Mouse (Mus musculus) forebrain, embryonic 16.5 days (tissue): ENCODE results near the gene Frat2. TPM values are rescaled to one million over a fixed set of nuclear protein-coding genes. Genes with fewer than 3 reads are reported as not detected.

Source experiments
- ATAC-seq: fragments of 200-750 bp; cut with Nextera tagmentation; 2 replicates; pipeline ENCODE4 v1.8.0; 2017; ENCODE audit warnings: mild to moderate bottlenecking, moderate library complexity
- H3K27ac ChIP-seq: fragments of 300-500 bp; sonication (generic); 2 replicates; pipeline ENCODE4 v1.5.1; 2014; ENCODE audit warnings: low read length, control low read depth
- H3K27me3 ChIP-seq: fragments of 300-500 bp; sonication (generic); replicated peaks from 2 replicates; pipeline ENCODE4 v1.6.1; 2014; ENCODE audit warnings: low read length; ENCODE audit not compliant: control insufficient read depth, insufficient read depth
- H3K36me3 ChIP-seq: fragments of 300-500 bp; sonication (generic); 2 replicates; pipeline ENCODE4 v1.6.1; 2014; ENCODE audit not compliant: control insufficient read depth, insufficient read depth
- H3K4me1 ChIP-seq: fragments of 300-500 bp; sonication (generic); replicated peaks from 2 replicates; pipeline ENCODE4 v1.6.1; 2014; ENCODE audit warnings: low read length; ENCODE audit not compliant: control insufficient read depth, insufficient read depth
- H3K4me2 ChIP-seq: fragments of 300-500 bp; sonication (generic); 2 replicates; pipeline ENCODE4 v1.6.1; 2014; ENCODE audit warnings: mild to moderate bottlenecking, low read length, control low read depth
- H3K4me3 ChIP-seq: fragments of 300-500 bp; sonication (generic); replicated peaks from 2 replicates; pipeline ENCODE4 v1.5.1; 2014; ENCODE audit warnings: mild to moderate bottlenecking, low read length, control low read depth
- H3K9ac ChIP-seq: fragments of 300-500 bp; sonication (generic); replicated peaks from 2 replicates; pipeline ENCODE4 v1.6.1; 2014; ENCODE audit warnings: low read depth, low read length, control low read depth
- H3K9me3 ChIP-seq: fragments of 300-500 bp; sonication (generic); 2 replicates; pipeline ENCODE4 v1.6.1; 2016; ENCODE audit warnings: low read length; ENCODE audit not compliant: control insufficient read depth
- WGBS: fragments of 180-500 bp; shearing (Covaris S2); extraction: QIAGEN DNeasy Blood & Tissue Kit; methylation state at CpG from one replicate; pipeline ENCODE4 v1.1.7; 2014; 5-methylcytosine and 5-hydroxymethylcytosine counted together
- polyA plus RNA-seq: library from polyadenylated mRNA; unstranded; fragments of >200 nt; fragmentation: Nextera tagmentation; extraction: Ambion mirVana; gene quantifications from 2 replicates; pipeline ENCODE4 v1.2.1, GENCODE M21; 2015

Frat2 gene
- polyA plus RNA-seq, 1 experiment from 2014 or later: 10.4 TPM

- Histone ChIP-seq H3K4me1 (no peaks in the 10 kb centered on the region), H3K4me2 (no peak overlapping the region), H3K4me3 (no peak overlapping the region), H3K36me3 (no peaks in the 10 kb centered on the region), H3K27ac (no peak overlapping the region), H3K9me3 (no peaks in the 10 kb centered on the region), H3K27me3 (no peaks in the 10 kb centered on the region), H3K9ac (no peak overlapping the region)
- ATAC-seq: no peak
- 73% methylated on average over 5 of the region's 5 CpGs for WGBS
Observed at GRCm38 (mm10) chr19:41816410-41816809, 31.5 kb downstream of the Frat2 start.

DNA sequence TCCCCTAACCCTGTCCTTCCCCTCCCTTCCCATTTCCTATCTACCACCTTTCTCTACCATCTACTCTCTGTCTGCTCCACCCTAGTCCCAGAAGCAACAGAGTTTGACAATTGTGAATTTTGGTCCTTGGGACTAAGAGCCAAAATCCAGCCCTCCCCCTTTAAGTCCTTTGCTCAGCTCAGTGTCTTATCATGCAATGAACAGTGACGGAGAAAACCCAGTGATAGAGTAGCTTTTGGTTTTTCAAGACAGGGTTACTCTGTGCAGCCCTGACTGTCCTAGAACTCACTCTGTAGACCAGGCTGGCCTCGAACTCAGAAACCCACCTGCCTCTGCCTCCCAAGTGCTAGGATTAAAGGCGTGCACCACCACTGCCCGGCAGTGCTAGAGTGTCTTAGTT, 34.6 kb downstream of the Frat2 start:
- Histone ChIP-seq H3K27ac (no peak overlapping the region), H3K9me3 (no peaks in the 10 kb centered on the region), H3K27me3 (no peaks in the 10 kb centered on the region), H3K36me3 (no peaks in the 10 kb centered on the region), H3K4me1 (no peaks in the 10 kb centered on the region), H3K9ac (no peak overlapping the region), H3K4me3 (no peak overlapping the region), H3K4me2 (no peak overlapping the region)
- WGBS: 91% methylated on average over 4 of the region's 4 CpGs
- ATAC-seq: no peak

- Histone ChIP-seq H3K4me3 (no peak overlapping the region), H3K36me3 (no peaks in the 10 kb centered on the region), H3K27me3 (no peaks in the 10 kb centered on the region), H3K9ac (no peak overlapping the region), H3K4me2 (no peak overlapping the region), H3K4me1 (no peaks in the 10 kb centered on the region), H3K27ac (no peak overlapping the region), H3K9me3 (no peaks in the 10 kb centered on the region)
- WGBS: 92% methylated on average over 10 of the region's 10 CpGs
- ATAC-seq: no peak
Observed at GRCm38 (mm10) chr19:41812525-41812924, 35.4 kb downstream of the Frat2 start.

DNA sequence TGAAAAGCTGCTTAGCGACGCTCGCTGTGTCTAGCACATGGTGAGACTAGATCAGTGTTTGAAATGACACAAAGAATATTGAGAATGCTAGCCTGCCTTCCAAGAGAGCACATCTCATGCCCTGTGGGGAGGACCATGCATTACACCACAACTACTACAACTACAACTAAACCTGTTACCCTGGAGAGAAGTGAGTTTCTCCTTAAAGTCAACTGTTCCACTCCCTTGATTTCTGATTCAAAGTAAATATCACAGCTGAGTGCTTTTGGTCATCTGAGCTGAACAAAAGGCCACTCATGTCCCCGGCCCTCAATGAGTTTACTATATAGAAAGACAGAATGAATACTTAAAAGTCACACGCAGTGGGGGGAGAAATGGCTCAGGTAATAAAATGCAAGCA, 37.9 kb downstream of the Frat2 start:
- H3K4me3 ChIP-seq: no peak overlapping the region
- H3K27ac ChIP-seq: no peak overlapping the region
- 86% methylated on average over 5 of the region's 5 CpGs for WGBS
- no peaks in the 10 kb centered on the region for H3K9me3 ChIP-seq
- no peak overlapping the region for H3K9ac ChIP-seq
- H3K4me2 ChIP-seq: no peak overlapping the region
- H3K27me3 ChIP-seq: no peaks in the 10 kb centered on the region
- H3K36me3 ChIP-seq: no peaks in the 10 kb centered on the region
- ATAC-seq: no peak
- no peaks in the 10 kb centered on the region for H3K4me1 ChIP-seq

DNA sequence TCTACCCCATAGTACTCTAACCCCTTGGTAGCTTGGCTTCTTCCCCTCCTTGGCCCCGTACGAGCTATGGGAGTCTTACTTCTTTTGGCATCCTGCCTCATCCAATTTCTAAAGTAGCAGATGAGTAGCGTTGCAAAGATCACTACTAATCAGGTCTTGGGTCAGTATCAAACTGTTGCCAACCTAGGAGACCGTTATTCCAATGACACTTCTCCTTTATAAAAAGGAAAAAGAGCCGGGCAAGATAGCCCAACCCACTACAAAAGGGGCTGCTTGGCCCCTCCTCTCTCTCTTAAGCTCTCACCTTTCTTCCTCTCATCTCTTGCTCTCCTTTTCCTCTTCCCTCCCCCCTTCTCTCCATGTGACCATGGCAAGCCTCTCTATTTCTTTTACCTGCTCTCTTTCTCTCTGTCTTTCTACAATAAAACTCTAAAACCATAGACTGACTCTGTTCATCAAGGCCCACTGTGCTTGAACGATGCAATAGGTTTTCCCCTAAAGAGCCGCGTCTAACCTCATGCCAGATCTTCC, 39.8 kb downstream of the Frat2 start:
- Histone ChIP-seq H3K9ac (no peak overlapping the region), H3K4me3 (no peak overlapping the region), H3K4me2 (no peak overlapping the region), H3K36me3 (no peaks in the 10 kb centered on the region), H3K4me1 (no peaks in the 10 kb centered on the region), H3K27ac (no peak overlapping the region), H3K27me3 (no peaks in the 10 kb centered on the region), H3K9me3 (no peaks in the 10 kb centered on the region)
- no peak for ATAC-seq
- WGBS: 74% methylated on average over 8 of the region's 8 CpGs

GRCm38 (mm10) chr19:41807497-41807896, 40.4 kb downstream of the Frat2 start:
- Histone ChIP-seq H3K36me3 (no peaks in the 10 kb centered on the region), H3K4me2 (no peak overlapping the region), H3K4me1 (no peaks in the 10 kb centered on the region), H3K4me3 (no peak overlapping the region), H3K27me3 (no peaks in the 10 kb centered on the region), H3K9ac (no peak overlapping the region), H3K27ac (no peak overlapping the region), H3K9me3 (no peaks in the 10 kb centered on the region)
- WGBS: 94% methylated on average over 9 of the region's 9 CpGs
- ATAC-seq: no peak

DNA sequence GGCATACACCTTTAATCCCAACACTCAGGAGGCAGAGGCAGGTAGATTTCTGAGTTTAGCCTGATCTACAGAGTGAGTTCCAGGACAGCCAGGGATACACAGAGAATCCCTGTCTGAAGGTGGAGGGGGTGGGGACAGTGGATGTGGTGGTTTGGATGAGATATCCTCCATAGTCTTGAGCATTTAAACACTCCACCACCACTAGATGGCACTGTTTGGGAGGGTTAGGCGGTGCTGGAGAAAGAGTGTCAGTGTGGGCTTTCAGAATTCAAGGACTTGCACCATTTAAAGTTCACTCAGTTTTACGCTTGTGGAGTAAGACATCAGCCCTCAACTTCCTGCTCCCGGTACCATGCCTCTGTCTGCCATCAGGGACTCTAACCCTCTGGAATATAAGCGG, 42.1 kb downstream of the Frat2 start:
- H3K4me2 ChIP-seq: no peak overlapping the region
- no peak overlapping the region for H3K27ac ChIP-seq

GRCm38 (mm10) chr19:41803322-41803721, 44.6 kb downstream of the Frat2 start:
- no peaks in the 10 kb centered on the region for H3K36me3 ChIP-seq
- no peak overlapping the region for H3K27ac ChIP-seq
- no peak for ATAC-seq
- no peak overlapping the region for H3K4me2 ChIP-seq
- H3K9ac ChIP-seq: no peak overlapping the region
- WGBS: 41% methylated on average over 7 of the region's 7 CpGs
- H3K4me3 ChIP-seq: no peak overlapping the region
- no peaks in the 10 kb centered on the region for H3K9me3 ChIP-seq
- no peaks in the 10 kb centered on the region for H3K27me3 ChIP-seq
- peaks cover 17% of the 10 kb centered on the region for H3K4me1 ChIP-seq

More for the DNA sequence above, 42.1 kb downstream of the Frat2 start:
- peaks cover 9% of the 10 kb centered on the region for H3K4me1 ChIP-seq
- 91% methylated on average over 4 of the region's 4 CpGs for WGBS
- no peak overlapping the region for H3K4me3 ChIP-seq
- H3K27me3 ChIP-seq: no peaks in the 10 kb centered on the region
- H3K36me3 ChIP-seq: no peaks in the 10 kb centered on the region
- H3K9ac ChIP-seq: no peak overlapping the region
- no peaks in the 10 kb centered on the region for H3K9me3 ChIP-seq
- ATAC-seq: no peak

- peaks cover 17% of the 10 kb centered on the region for H3K4me1 ChIP-seq
- H3K4me3 ChIP-seq: peak within 1 kb of the TSS; percentile 97
- H3K27ac ChIP-seq: peak within 1 kb of the TSS; percentile 58; the same call in 1 of the 2 replicates
- peak; percentile 100 for ATAC-seq
- H3K9ac ChIP-seq: peak within 1 kb of the TSS; percentile 79
- H3K9me3 ChIP-seq: no peaks in the 10 kb centered on the region
- H3K4me2 ChIP-seq: peak within 1 kb of the TSS; percentile 93
- under 1% methylated on average over 48 of the region's 48 CpGs for WGBS
- H3K27me3 ChIP-seq: no peaks in the 10 kb centered on the region
- H3K36me3 ChIP-seq: no peaks in the 10 kb centered on the region
Observed at GRCm38 (mm10) chr19:41801742-41802369, 46.1 kb downstream of the Frat2 start, which contains the start of gene Arhgap19. Gene Arhgap19 (minus strand): TSS chr19:41802047.
